ENCODE assay signal across 10 mouse cellular contexts in genomic region chr17:25643517-25644294, GRCm38 (mm10).
DNase-seq lines count a peak whose midpoint lies in the region; ATAC-seq and TF ChIP-seq lines count a peak whose summit lies in the region.
"Had no signal": no experiment of that assay in that cellular context is flagged by ENCODE, and none has a peak within 500 bp of the region (broad histone marks: within the 10 kb centered on the region; RNA-seq: fewer than 3 reads in every experiment).

No protein-coding gene starts in this region.

- no peak overlapping the region for H3K27ac ChIP-seq in heart, embryonic 12.5 days (ENCODE audit: poor library complexity, severe bottlenecking)
- H3K27ac ChIP-seq in CH12.LX (ENCODE audit: insufficient read depth, low read depth): no peak overlapping the region; the same call in 1 of the 2 replicates
- no peak overlapping the region for H3K27ac ChIP-seq in hindbrain, embryonic 16.5 days (ENCODE audit: low read depth, low read length)
- no peak overlapping the region for H3K27ac ChIP-seq in left cerebral cortex, adult 2 months

- H3K36me3 ChIP-seq in heart, embryonic 12.5 days: peaks cover 9% of the 10 kb centered on the region; the same call in 1 of the 2 replicates
- peaks cover 11 to 38% of the 10 kb centered on the region in 2 experiments for H3K36me3 ChIP-seq in CH12.LX (replicated peaks in 1 of 2; ENCODE audit: control insufficient read depth in 1 of 2, insufficient read depth in 1 of 2, low read length in 1 of 2)
- no peaks in the 10 kb centered on the region for H3K36me3 ChIP-seq in hindbrain, embryonic 16.5 days (ENCODE audit: control insufficient read depth, insufficient read depth, low read length)

- 0 out of 2 replicates have a peak, but pooled peaks have one; percentile 9 for ATAC-seq in heart, embryonic 12.5 days (ENCODE audit: insufficient number of reproducible peaks, low FRiP score)
- ATAC-seq in hindbrain, embryonic 16.5 days: 0 out of 2 replicates have a peak, but pooled peaks have one; percentile 19

- DNase-seq in heart, adult 18-20 months: no peak
- no peak for DNase-seq in CH12.LX (ENCODE audit: extremely low read depth)
- peak; percentile 66 for DNase-seq in embryo, embryonic 11 days
- DNase-seq in frontal cortex, postnatal 36 days (ENCODE audit: low spot score in 2 of 2): no peak
- DNase-seq in left cerebral cortex, adult 2 months (ENCODE audit: extremely low spot score in 1 of 2, low spot score in 2 of 2): no peak
- no peak for DNase-seq in gastrocnemius, postnatal 14 days
- DNase-seq: gastrocnemius, postnatal 25 days; layer of hippocampus, postnatal 36 days had no signal

- in situ Hi-C loops in CH12.LX (cut with MboI; ENCODE audit: low pct_ligation_motif_present, low pct_unique_long_range_greater_than_20kb, low sequenced_read_pairs): no loop called here

- 66% methylated on average over 13 of the region's 13 CpGs for WGBS in heart, embryonic 12.5 days
- 45% methylated on average over 13 of the region's 13 CpGs for WGBS in hindbrain, embryonic 16.5 days

- TF ChIP-seq RAD21 in CH12.LX (IDR thresholded peaks at IDR 0.05; ENCODE audit: low read depth, low read length): no peak

- H3K9ac ChIP-seq in heart, embryonic 12.5 days: no peak overlapping the region
- H3K9ac ChIP-seq in CH12.LX (ENCODE audit: insufficient read depth, low read depth): no peak overlapping the region
- H3K9ac ChIP-seq in hindbrain, embryonic 16.5 days (ENCODE audit: low read depth, low read length): no peak overlapping the region

- dilution Hi-C loops in CH12.LX (cut with MboI; ENCODE audit: extremely low pct_ligation_motif_present, extremely low pct_unique_long_range_greater_than_20kb, low sequenced_read_pairs): no loop called here

- TF ChIP-seq POLR2A in CH12.LX (IDR thresholded peaks at IDR 0.05; ENCODE audit: low read depth, low read length): no peak

- no peak overlapping the region for H3K4me2 ChIP-seq in heart, embryonic 12.5 days
- peak overlapping the region; percentile 30; the same call in 1 of the 2 replicates for H3K4me2 ChIP-seq in CH12.LX (ENCODE audit: insufficient read depth, low read depth, poor library complexity, severe bottlenecking)
- H3K4me2 ChIP-seq in hindbrain, embryonic 16.5 days (ENCODE audit: low read length): no peak overlapping the region

- H3K9me3 ChIP-seq in heart, embryonic 12.5 days (replicated peaks): no peaks in the 10 kb centered on the region
- no peaks in the 10 kb centered on the region for H3K9me3 ChIP-seq in CH12.LX (replicated peaks; ENCODE audit: low read length)
- no peaks in the 10 kb centered on the region for H3K9me3 ChIP-seq in hindbrain, embryonic 16.5 days (ENCODE audit: control insufficient read depth, low read length)

- intact Hi-C loops in left cerebral cortex, adult 2 months (cut with DNase I): no loop called here
- intact Hi-C loops in gastrocnemius, postnatal 14 days (cut with DNase I; ENCODE audit: low total_unique reads): no loop called here

- no peak for TF ChIP-seq EP300 in CH12.LX (IDR thresholded peaks at IDR 0.05; ENCODE audit: low read length)

- H3K79me2 ChIP-seq in CH12.LX (replicated peaks; ENCODE audit: control insufficient read depth, extremely low read depth, insufficient read depth, poor library complexity, severe bottlenecking): no peaks in the 10 kb centered on the region

- H3K4me1 ChIP-seq in heart, embryonic 12.5 days (replicated peaks): peaks cover 17% of the 10 kb centered on the region
- peaks cover 28 to 44% of the 10 kb centered on the region in 2 experiments for H3K4me1 ChIP-seq in CH12.LX (ENCODE audit: control insufficient read depth in 1 of 2, insufficient read depth in 2 of 2)
- H3K4me1 ChIP-seq in hindbrain, embryonic 16.5 days (ENCODE audit: control insufficient read depth, insufficient read depth, low read depth, low read length): peaks cover 11% of the 10 kb centered on the region

- no peak for TF ChIP-seq CTCF in CH12.LX (conservative IDR thresholded peaks at IDR 0.05 in 1 of 2, IDR thresholded peaks at IDR 0.05 in 1 of 2; ENCODE audit: low read depth in 2 of 2, low read length in 2 of 2)
- TF ChIP-seq CTCF in left cerebral cortex, adult 2 months (IDR thresholded peaks at IDR 0.05): no peak

- no peaks in the 10 kb centered on the region for H3K27me3 ChIP-seq in heart, embryonic 12.5 days (replicated peaks)
- H3K27me3 ChIP-seq in CH12.LX (replicated peaks): no peaks in the 10 kb centered on the region
- no peaks in the 10 kb centered on the region for H3K27me3 ChIP-seq in hindbrain, embryonic 16.5 days (replicated peaks; ENCODE audit: control insufficient read depth, insufficient read depth, low read length)

- H3K4me3 ChIP-seq in heart, embryonic 12.5 days: no peak overlapping the region
- H3K4me3 ChIP-seq in CH12.LX (replicated peaks in 1 of 3; ENCODE audit: low read depth in 2 of 3, low read length in 2 of 3, poor library complexity in 1 of 3): no peak overlapping the region
- H3K4me3 ChIP-seq in hindbrain, embryonic 16.5 days (ENCODE audit: low read length): no peak overlapping the region
- no peak overlapping the region for H3K4me3 ChIP-seq in left cerebral cortex, adult 2 months

TF ChIP-seq in CH12.LX, 34 proteins besides CTCF, POLR2A, EP300 and RAD21:
- TF ChIP-seq HCFC1 (IDR thresholded peaks at IDR 0.05; ENCODE audit: low read depth, low read length) (no peak), UBTF (IDR thresholded peaks at IDR 0.05; ENCODE audit: low read depth, low read length) (no peak), ZNF384 (IDR thresholded peaks at IDR 0.05; ENCODE audit: low read depth, low read length) (no peak), KAT2A (IDR thresholded peaks at IDR 0.05; ENCODE audit: insufficient replicate concordance, low read length) (no peak), MXI1 (IDR thresholded peaks at IDR 0.05; ENCODE audit: low read depth, low read length) (no peak), JUND (conservative IDR thresholded peaks at IDR 0.05; ENCODE audit: low read depth, low read length) (no peak), TBP (conservative IDR thresholded peaks at IDR 0.05; ENCODE audit: low read depth, low read length) (no peak), BHLHE40 (IDR thresholded peaks at IDR 0.05; ENCODE audit: low read depth, low read length) (no peak), ZKSCAN1 (IDR thresholded peaks at IDR 0.05; ENCODE audit: borderline replicate concordance, low read depth, low read length) (no peak), JUN (IDR thresholded peaks at IDR 0.05; ENCODE audit: insufficient read depth, low read depth, low read length) (no peak), MAZ (IDR thresholded peaks at IDR 0.05; ENCODE audit: low read depth, low read length) (no peak), MEF2A (IDR thresholded peaks at IDR 0.05; ENCODE audit: borderline replicate concordance, low read depth, low read length) (no peak), ETS1 (conservative IDR thresholded peaks at IDR 0.05; ENCODE audit: low read depth, low read length) (no peak), TCF12 (IDR thresholded peaks at IDR 0.05; ENCODE audit: low read depth, low read length) (no peak), MAFK (IDR thresholded peaks at IDR 0.05; ENCODE audit: insufficient replicate concordance, low read length) (no peak), NELFE (IDR thresholded peaks at IDR 0.05; ENCODE audit: low read depth, low read length) (no peak), IRF4 (IDR thresholded peaks at IDR 0.05; ENCODE audit: low read depth, low read length) (no peak), E2F4 (IDR thresholded peaks at IDR 0.05; ENCODE audit: insufficient replicate concordance, low read depth, low read length) (no peak), CHD2 (IDR thresholded peaks at IDR 0.05; ENCODE audit: low read length) (no peak)
